ENCODE assay signal across 20 mouse cellular contexts in genomic region chr15:7972528-7972927, GRCm38 (mm10).
DNase-seq lines count a peak whose midpoint lies in the region; ATAC-seq and TF ChIP-seq lines count a peak whose summit lies in the region.
"Had no signal": no experiment of that assay in that cellular context is flagged by ENCODE, and none has a peak within 500 bp of the region (broad histone marks: within the 10 kb centered on the region; RNA-seq: fewer than 3 reads in every experiment).

No protein-coding gene starts in this region.

- H3K4me2 ChIP-seq in forebrain, postnatal 0 days (ENCODE audit: low read depth) = no peak overlapping the region
- H3K4me2 ChIP-seq in kidney, embryonic 15.5 days = no peak overlapping the region
- H3K4me2 ChIP-seq: embryonic facial prominence, embryonic 13.5 days; hindbrain, embryonic 12.5 days had no signal

- ATAC-seq in forebrain, postnatal 0 days = peak; percentile 61
- ATAC-seq in kidney, embryonic 15.5 days (replicated peaks; ENCODE audit: low FRiP score) = no peak
- ATAC-seq: hindbrain, embryonic 16.5 days had no signal

- no peaks in the 10 kb centered on the region for H3K27me3 ChIP-seq in forebrain, postnatal 0 days (ENCODE audit: insufficient read depth, low read length)
- H3K27me3 ChIP-seq in forebrain, embryonic 10.5 days (ENCODE audit: poor library complexity, severe bottlenecking) = no peaks in the 10 kb centered on the region
- no peaks in the 10 kb centered on the region for H3K27me3 ChIP-seq in kidney, embryonic 15.5 days
- H3K27me3 ChIP-seq: embryonic facial prominence, embryonic 13.5 days; hindbrain, embryonic 12.5 days had no signal

- no peaks in the 10 kb centered on the region for H3K9me3 ChIP-seq in forebrain, postnatal 0 days (ENCODE audit: low read length)
- no peaks in the 10 kb centered on the region; the same call in 1 of the 2 replicates for H3K9me3 ChIP-seq in forebrain, embryonic 10.5 days
- H3K9me3 ChIP-seq in kidney, embryonic 15.5 days (replicated peaks) = no peaks in the 10 kb centered on the region
- H3K9me3 ChIP-seq: embryonic facial prominence, embryonic 13.5 days; heart, embryonic 10.5 days; hindbrain, embryonic 12.5 days had no signal

- H3K4me3 ChIP-seq in forebrain, postnatal 0 days (ENCODE audit: low read depth, low read length) = no peak overlapping the region
- H3K4me3 ChIP-seq in forebrain, embryonic 10.5 days = no peak overlapping the region
- no peak overlapping the region for H3K4me3 ChIP-seq in layer of hippocampus, adult 2 months
- no peak overlapping the region for H3K4me3 ChIP-seq in kidney, embryonic 15.5 days (replicated peaks)
- H3K4me3 ChIP-seq: embryonic facial prominence, embryonic 13.5 days; heart, embryonic 10.5 days; hindbrain, embryonic 12.5 days had no signal

- no peaks in the 10 kb centered on the region for H3K4me1 ChIP-seq in forebrain, postnatal 0 days (ENCODE audit: insufficient read depth)
- no peaks in the 10 kb centered on the region for H3K4me1 ChIP-seq in forebrain, embryonic 10.5 days
- no peaks in the 10 kb centered on the region for H3K4me1 ChIP-seq in kidney, embryonic 15.5 days
- H3K4me1 ChIP-seq: embryonic facial prominence, embryonic 13.5 days; heart, embryonic 10.5 days; hindbrain, embryonic 12.5 days had no signal

- H3K9ac ChIP-seq in forebrain, postnatal 0 days = no peak overlapping the region
- H3K9ac ChIP-seq in kidney, embryonic 15.5 days = no peak overlapping the region
- H3K9ac ChIP-seq: embryonic facial prominence, embryonic 13.5 days; hindbrain, embryonic 12.5 days had no signal

- DNase-seq in forebrain, postnatal 0 days = peak; percentile 39
- DNase-seq in forebrain, embryonic 10.5 days (ENCODE audit: extremely low spot score, low spot score) = no peak
- peak; percentile 22 for DNase-seq in brain, embryonic 14.5 days (ENCODE audit: low read depth)
- peak; percentile 23 to 37 for DNase-seq in layer of hippocampus, adult 2 months (ENCODE audit: low spot score in 2 of 2)
- DNase-seq in layer of hippocampus, postnatal 36 days = peak; percentile 12 to 38
- no peak for DNase-seq in urinary bladder, postnatal 4 days (ENCODE audit: low spot score in 2 of 2)
- DNase-seq: adrenal gland, adult 8-10 months; cerebellum, adult 18-20 months; cerebellum, adult 9-11 months; cerebellum, postnatal 36 days; gastrocnemius, postnatal 10 days; heart, adult 18-20 months; heart, postnatal 10 days; heart, postnatal 4 days; kidney, adult 11 months had no signal

- WGBS in forebrain, postnatal 0 days = 56% methylated on average over 5 of the region's 5 CpGs
- 98% methylated on average over 5 of the region's 5 CpGs for WGBS in forebrain, embryonic 10.5 days
- 88% methylated on average over 5 of the region's 5 CpGs for WGBS in kidney, embryonic 15.5 days

- TF ChIP-seq CTCF in forebrain, postnatal 0 days (IDR thresholded peaks at IDR 0.05; ENCODE audit: low read depth) = no peak
- no peak for TF ChIP-seq CTCF in brain, embryonic 14.5 days (IDR thresholded peaks at IDR 0.05; ENCODE audit: borderline replicate concordance, extremely low read depth, insufficient read depth, insufficient read length)
- no peak for TF ChIP-seq CTCF in layer of hippocampus, adult 2 months (conservative IDR thresholded peaks at IDR 0.05)

- H3K36me3 ChIP-seq in forebrain, postnatal 0 days (ENCODE audit: insufficient read depth) = no peaks in the 10 kb centered on the region
- peaks cover 12% of the 10 kb centered on the region for H3K36me3 ChIP-seq in forebrain, embryonic 10.5 days (replicated peaks)
- H3K36me3 ChIP-seq in kidney, embryonic 15.5 days = peaks cover 7% of the 10 kb centered on the region

- no peak overlapping the region for H3K27ac ChIP-seq in forebrain, postnatal 0 days (ENCODE audit: low read depth, low read length)
- H3K27ac ChIP-seq in forebrain, embryonic 10.5 days = no peak overlapping the region
- H3K27ac ChIP-seq in layer of hippocampus, adult 2 months = peak overlapping the region; percentile 16; the same call in 1 of the 2 replicates
- H3K27ac ChIP-seq in kidney, embryonic 15.5 days = no peak overlapping the region
- H3K27ac ChIP-seq: embryonic facial prominence, embryonic 13.5 days; heart, embryonic 10.5 days; hindbrain, embryonic 12.5 days had no signal

- no peak for TF ChIP-seq POLR2A in brain, embryonic 14.5 days (IDR thresholded peaks at IDR 0.05; ENCODE audit: borderline replicate concordance, extremely low read depth, insufficient read depth, insufficient read length, poor library complexity, severe bottlenecking)

Comparison
In these comparisons a context has a peak if more than half of its experiments do, and no peak if none do; other contexts are left out.
1. DNase-seq: peak in forebrain, postnatal 0 days (single experiment), brain, embryonic 14.5 days (single experiment), layer of hippocampus, adult 2 months (2 of 2) and layer of hippocampus, postnatal 36 days (2 of 2); none in forebrain, embryonic 10.5 days (single experiment) and urinary bladder, postnatal 4 days (0 of 2).